Mouse (Mus musculus): ENCODE data around the gene F8. TPM values are rescaled to one million over a fixed set of nuclear protein-coding genes. Genes with fewer than 3 reads are reported as not detected.
"Not testable (repeated sequence)": the region's sequence is repeated elsewhere in the genome, so short reads cannot be mapped to it uniquely, and the experiment has no call there.

Gene F8
- total RNA-seq, 2 experiments from 2014 or later, result 1.9 to 2.0 TPM

- no peak for TF ChIP-seq CTCF (conservative IDR thresholded peaks at IDR 0.05)
- no peak for DNase-seq (ENCODE audit: low spot score in 2 of 2)
- no peak overlapping the region for H3K4me3 ChIP-seq
- H3K27ac ChIP-seq, result no peak overlapping the region
Observed at GRCm38 (mm10) chrX:75231456-75231855, 151.0 kb downstream of the F8 start.

- no peak within 1 kb of the TSS for H3K27ac ChIP-seq
- TF ChIP-seq CTCF (conservative IDR thresholded peaks at IDR 0.05), result no peak
- H3K4me3 ChIP-seq, result no peak within 1 kb of the TSS
- DNase-seq (ENCODE audit: low spot score in 2 of 2), result no peak
Observed at GRCm38 (mm10) chrX:75163670-75164069, 218.7 kb downstream of the F8 start, which contains the start of gene Smim9. Gene Smim9 (minus strand): TSS chrX:75163770.

GRCm38 (mm10) chrX:75155576-75156243, 226.7 kb downstream of the F8 start:
- no peak for DNase-seq (ENCODE audit: low spot score in 2 of 2)
- Histone ChIP-seq H3K27ac (no peak overlapping the region), H3K4me3 (peak overlapping the region; percentile 34)
- no peak for TF ChIP-seq CTCF (conservative IDR thresholded peaks at IDR 0.05)

- Histone ChIP-seq H3K4me3 (no peak overlapping the region), H3K27ac (no peak overlapping the region)
- no peak for DNase-seq (ENCODE audit: low spot score in 2 of 2)
- TF ChIP-seq CTCF (conservative IDR thresholded peaks at IDR 0.05), result no peak
Observed at GRCm38 (mm10) chrX:75152249-75152648, 230.2 kb downstream of the F8 start.

- H3K4me3 ChIP-seq, result no peak overlapping the region
- DNase-seq (ENCODE audit: low spot score in 2 of 2), result no peak
- no peak overlapping the region for H3K27ac ChIP-seq
- no peak for TF ChIP-seq CTCF (conservative IDR thresholded peaks at IDR 0.05)
Observed at GRCm38 (mm10) chrX:75150304-75150703, 232.1 kb downstream of the F8 start.

- Histone ChIP-seq H3K4me3 (no peak overlapping the region), H3K27ac (no peak overlapping the region)
- TF ChIP-seq CTCF (conservative IDR thresholded peaks at IDR 0.05), result no peak
- DNase-seq (ENCODE audit: low spot score in 2 of 2), result no peak
Observed at GRCm38 (mm10) chrX:75148414-75148813, 234.0 kb downstream of the F8 start.

GRCm38 (mm10) chrX:75143124-75143555, 239.3 kb downstream of the F8 start:
- DNase-seq (ENCODE audit: low spot score in 2 of 2); H3K27ac ChIP-seq: not testable (repeated sequence)
- H3K4me3 ChIP-seq, result peak overlapping the region; percentile 35

- TF ChIP-seq CTCF (conservative IDR thresholded peaks at IDR 0.05), result no peak
- DNase-seq (ENCODE audit: low spot score in 2 of 2), result no peak
- Histone ChIP-seq H3K4me3 (no peak overlapping the region), H3K27ac (no peak overlapping the region)
Observed at GRCm38 (mm10) chrX:75138182-75138581, 244.2 kb downstream of the F8 start.

GRCm38 (mm10) chrX:75137729-75138128, 244.7 kb downstream of the F8 start:
- no peak for TF ChIP-seq CTCF (conservative IDR thresholded peaks at IDR 0.05)
- H3K4me3 ChIP-seq, result no peak overlapping the region
- H3K27ac ChIP-seq, result no peak overlapping the region
- no peak for DNase-seq (ENCODE audit: low spot score in 2 of 2)

- Histone ChIP-seq H3K27ac (no peak overlapping the region), H3K4me3 (no peak overlapping the region)
- no peak for TF ChIP-seq CTCF (conservative IDR thresholded peaks at IDR 0.05)
- DNase-seq (ENCODE audit: low spot score in 2 of 2), result no peak
Observed at GRCm38 (mm10) chrX:75136938-75137337, 245.5 kb downstream of the F8 start.

- peak within 1 kb of the TSS; percentile 67 for H3K4me3 ChIP-seq
- no peak for TF ChIP-seq CTCF (conservative IDR thresholded peaks at IDR 0.05)
- DNase-seq (ENCODE audit: low spot score in 2 of 2), result peak; percentile 55 to 62
- peak within 1 kb of the TSS; percentile 87 for H3K27ac ChIP-seq
Observed at GRCm38 (mm10) chrX:75130467-75131160, 251.8 kb downstream of the F8 start, which contains the start of gene Mpp1. Gene Mpp1 (minus strand): TSS chrX:75131016.

GRCm38 (mm10) chrX:75129474-75129873, 252.9 kb downstream of the F8 start:
- TF ChIP-seq CTCF (conservative IDR thresholded peaks at IDR 0.05), result no peak
- Histone ChIP-seq H3K27ac (no peak overlapping the region), H3K4me3 (peak overlapping the region; percentile 67)
- DNase-seq (ENCODE audit: low spot score in 2 of 2), result no peak

- TF ChIP-seq CTCF (conservative IDR thresholded peaks at IDR 0.05), result no peak
- no peak overlapping the region for H3K27ac ChIP-seq
- no peak overlapping the region for H3K4me3 ChIP-seq
- no peak for DNase-seq (ENCODE audit: low spot score in 2 of 2)
Observed at GRCm38 (mm10) chrX:75128333-75128980, 254.0 kb downstream of the F8 start.
